Mouse (Mus musculus) 416B (cell line): ENCODE data around the gene Acot1.

Experiments used
- DNase-seq: peaks from one replicate; pipeline ENCODE4 v3.0.0; 2011; ENCODE audit warnings: low read depth

The Acot1 gene

DNA sequence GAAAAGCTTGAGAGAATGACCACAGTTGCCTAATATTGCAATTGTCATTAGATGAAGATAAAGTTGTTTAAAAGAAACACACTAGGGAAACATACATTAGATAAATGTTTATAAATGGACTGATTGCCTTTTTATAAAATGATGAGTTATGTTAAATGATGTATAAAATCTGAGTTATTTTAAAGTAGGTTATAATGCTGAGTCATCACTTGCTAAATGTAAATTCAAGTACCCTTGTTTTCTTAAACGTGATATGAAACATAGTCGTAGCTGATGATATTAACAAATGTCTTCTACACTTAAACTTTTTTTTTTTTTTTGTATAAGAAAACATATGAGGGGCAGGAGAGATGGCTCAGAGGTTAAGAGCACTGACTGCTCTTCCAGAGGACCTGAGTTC, 54.5 kb downstream of the Acot1 start:
- no peak for DNase-seq

GRCm38 (mm10) chr12:84064621-84065020, 55.3 kb downstream of the Acot1 start:
- no peak for DNase-seq

DNA sequence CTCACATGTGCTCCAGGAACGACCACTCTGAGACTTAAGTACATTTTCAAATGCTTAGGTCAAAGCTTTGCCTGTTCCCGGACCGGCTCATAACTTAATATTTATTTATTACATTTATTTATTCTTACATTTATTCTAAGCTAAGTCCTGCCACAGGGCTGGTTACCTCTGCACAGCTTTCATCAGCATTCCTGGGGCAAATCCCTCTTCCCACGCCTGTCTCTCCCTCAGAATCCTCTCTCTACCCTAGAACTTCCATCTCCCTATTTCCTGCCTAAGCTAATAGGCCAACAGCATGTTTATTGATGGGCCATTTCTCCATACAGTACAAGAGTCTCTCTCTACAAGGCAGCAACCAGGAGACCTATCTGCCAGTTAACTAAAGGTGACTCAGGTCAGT, 58.5 kb downstream of the Acot1 start:
- no peak for DNase-seq
